Mouse (Mus musculus) lung, postnatal 36 days (tissue): ENCODE data around the gene Nav2.

Experiments
- DNase-seq: peaks from one replicate; pipeline ENCODE4 v3.0.0; 2022; ENCODE audit warnings: mixed read lengths

Nav2 gene

GRCm38 (mm10) chr7:49064792-49065521 lies 156.4 kb downstream of the Nav2 start:
- DNase-seq: no peak

GRCm38 (mm10) chr7:49065621-49066475 lies 157.3 kb downstream of the Nav2 start:
- DNase-seq: peak; percentile 49

- no peak for DNase-seq
These were observed 158.3 kb downstream of the Nav2 start for GRCm38 (mm10) chr7:49066828-49067227.

GRCm38 (mm10) chr7:49069396-49069961 lies 161.0 kb downstream of the Nav2 start:
- DNase-seq: no peak

- DNase-seq: no peak
These were observed 162.1 kb downstream of the Nav2 start for GRCm38 (mm10) chr7:49070621-49071020.

- DNase-seq: no peak
These were observed 162.6 kb downstream of the Nav2 start for GRCm38 (mm10) chr7:49071141-49071567.

- no peak for DNase-seq
These were observed 166.9 kb downstream of the Nav2 start for GRCm38 (mm10) chr7:49075333-49075934.

GRCm38 (mm10) chr7:49076283-49076694 lies 167.8 kb downstream of the Nav2 start:
- DNase-seq: no peak

GRCm38 (mm10) chr7:49078930-49079329 lies 170.4 kb downstream of the Nav2 start:
- DNase-seq: no peak

- no peak for DNase-seq
These were observed 174.2 kb downstream of the Nav2 start for GRCm38 (mm10) chr7:49082585-49083165.

GRCm38 (mm10) chr7:49084768-49085167 lies 176.3 kb downstream of the Nav2 start:
- DNase-seq: no peak

- no peak for DNase-seq
These were observed 177.2 kb downstream of the Nav2 start for GRCm38 (mm10) chr7:49085759-49086158.

- DNase-seq: no peak
These were observed 178.6 kb downstream of the Nav2 start for GRCm38 (mm10) chr7:49087154-49087553.

- DNase-seq: no peak
These were observed 179.8 kb downstream of the Nav2 start for GRCm38 (mm10) chr7:49088198-49088912.

- no peak for DNase-seq
These were observed 182.9 kb downstream of the Nav2 start for GRCm38 (mm10) chr7:49091371-49091770.

GRCm38 (mm10) chr7:49091921-49092320 lies 183.4 kb downstream of the Nav2 start:
- DNase-seq: no peak

- DNase-seq: no peak
These were observed 185.1 kb downstream of the Nav2 start for GRCm38 (mm10) chr7:49093596-49093995.

- DNase-seq: no peak
These were observed 186.0 kb downstream of the Nav2 start for GRCm38 (mm10) chr7:49094531-49094930.

GRCm38 (mm10) chr7:49101291-49101690 lies 192.8 kb downstream of the Nav2 start:
- DNase-seq: no peak

GRCm38 (mm10) chr7:49102223-49102622 lies 193.7 kb downstream of the Nav2 start:
- DNase-seq: no peak

GRCm38 (mm10) chr7:49104376-49104775 lies 195.9 kb downstream of the Nav2 start:
- DNase-seq: no peak

- DNase-seq: no peak
These were observed 196.3 kb downstream of the Nav2 start for GRCm38 (mm10) chr7:49104793-49105192.
